Mouse (Mus musculus) lung, postnatal 0 days (tissue): Measurements from ENCODE around the gene Rev3l. TPM values are rescaled to one million over a fixed set of nuclear protein-coding genes. Genes with fewer than 3 reads are reported as not detected.

Source experiments
- ATAC-seq: fragments of 200-750 bp; cut with Nextera tagmentation; 2 replicates; pipeline ENCODE4 v1.8.0; 2017; ENCODE audit warnings: moderate library complexity
- DNase-seq: peaks from one replicate; pipeline ENCODE4 v3.0.0-alpha.2; 2016; ENCODE audit warnings: low spot score
- H3K27ac ChIP-seq: fragments of 300-500 bp; sonication (generic); 2 replicates; pipeline ENCODE4 v1.5.1; 2014; ENCODE audit warnings: antibody characterized with exemption, mild to moderate bottlenecking, low read length, mixed read lengths
- H3K27me3 ChIP-seq: fragments of 300-500 bp; sonication (generic); replicated peaks from 2 replicates; pipeline ENCODE4 v1.6.1; 2014; ENCODE audit warnings: low read length, mixed read lengths; ENCODE audit not compliant: insufficient read depth
- H3K36me3 ChIP-seq: fragments of 300-500 bp; sonication (generic); 2 replicates; pipeline ENCODE4 v1.6.1; 2014; ENCODE audit warnings: low read length, mixed read lengths; ENCODE audit not compliant: insufficient read depth
- H3K4me1 ChIP-seq: fragments of 300-500 bp; sonication (generic); 2 replicates; pipeline ENCODE4 v1.6.1; 2014; ENCODE audit warnings: antibody characterized with exemption, low read depth, low read length, mixed read lengths; ENCODE audit not compliant: insufficient read depth
- H3K4me2 ChIP-seq: fragments of 300-500 bp; sonication (generic); replicated peaks from 2 replicates; pipeline ENCODE4 v1.6.1; 2014; ENCODE audit warnings: low read depth, mild to moderate bottlenecking, low read length, moderate library complexity, mixed read lengths
- H3K4me3 ChIP-seq: fragments of 300-500 bp; sonication (generic); 2 replicates; pipeline ENCODE4 v1.5.1; 2014; ENCODE audit warnings: low read depth, low read length
- H3K9ac ChIP-seq: fragments of 300-500 bp; sonication (generic); replicated peaks from 2 replicates; pipeline ENCODE4 v1.6.1; 2014; ENCODE audit warnings: low read depth, mild to moderate bottlenecking
- H3K9me3 ChIP-seq: fragments of 300-500 bp; sonication (generic); 2 replicates; pipeline ENCODE4 v1.6.1; 2016; ENCODE audit warnings: low read length, mixed read lengths
- CTCF ChIP-seq: IDR thresholded peaks from 2 replicates; pipeline ENCODE4 v1.5.1; 2016; ENCODE audit warnings: antibody characterized with exemption, mild to moderate bottlenecking
- EP300 ChIP-seq: IDR thresholded peaks from 2 replicates; pipeline ENCODE4 v1.6.1; 2016; ENCODE audit warnings: antibody characterized with exemption, mild to moderate bottlenecking, control low read depth
- WGBS: fragments of 180-500 bp; shearing (Covaris S2); extraction: QIAGEN DNeasy Blood & Tissue Kit; methylation state at CpG from one replicate; pipeline ENCODE4 v1.1.7; 2014; 5-methylcytosine and 5-hydroxymethylcytosine counted together
- polyA plus RNA-seq: library from polyadenylated mRNA; unstranded; fragments of >200 nt; fragmentation: Nextera tagmentation; extraction: Ambion mirVana; gene quantifications from 2 replicates; pipeline ENCODE4 v1.2.1, GENCODE M21; 2015

The Rev3l gene
- polyA plus RNA-seq, 1 experiment from 2014 or later: 12.9 TPM

- H3K9ac ChIP-seq: no peak overlapping the region
- H3K4me1 ChIP-seq: peaks cover 6% of the 10 kb centered on the region; the same call in 1 of the 2 replicates
- DNase-seq (no peak), ATAC-seq (no peak)
- peak overlapping the region; percentile 74 for H3K4me3 ChIP-seq
- H3K4me2 ChIP-seq: peak overlapping the region; percentile 64
- no peaks in the 10 kb centered on the region for H3K27me3 ChIP-seq
- peak overlapping the region; percentile 100; the same call in 1 of the 2 replicates for H3K27ac ChIP-seq
- TF ChIP-seq EP300 (no peak), CTCF (no peak)
- WGBS: 11% methylated on average over 10 of the region's 10 CpGs
- H3K9me3 ChIP-seq: no peaks in the 10 kb centered on the region
- no peaks in the 10 kb centered on the region for H3K36me3 ChIP-seq
Measured at GRCm38 (mm10) chr10:39733421-39733930, 1.6 kb downstream of the Rev3l start.

- no peak overlapping the region for H3K9ac ChIP-seq
- H3K27me3 ChIP-seq: no peaks in the 10 kb centered on the region
- peaks cover 6% of the 10 kb centered on the region; the same call in 1 of the 2 replicates for H3K4me1 ChIP-seq
- WGBS: 81% methylated on average over 4 of the region's 4 CpGs
- TF ChIP-seq CTCF (no peak), EP300 (no peak)
- no peaks in the 10 kb centered on the region for H3K9me3 ChIP-seq
- no peak overlapping the region for H3K27ac ChIP-seq
- no peaks in the 10 kb centered on the region for H3K36me3 ChIP-seq
- no peak overlapping the region for H3K4me2 ChIP-seq
- no peak overlapping the region for H3K4me3 ChIP-seq
- ATAC-seq (no peak), DNase-seq (no peak)
Measured at GRCm38 (mm10) chr10:39736187-39736586, 4.3 kb downstream of the Rev3l start.

GRCm38 (mm10) chr10:39742057-39742456 lies 10.1 kb downstream of the Rev3l start:
- TF ChIP-seq EP300: no peak
- Histone ChIP-seq H3K36me3 (no peaks in the 10 kb centered on the region), H3K4me1 (no peaks in the 10 kb centered on the region), H3K4me2 (no peak overlapping the region), H3K9me3 (no peaks in the 10 kb centered on the region), H3K4me3 (no peak overlapping the region), H3K9ac (no peak overlapping the region), H3K27me3 (no peaks in the 10 kb centered on the region), H3K27ac (no peak overlapping the region)
- WGBS: 82% methylated on average over 4 of the region's 4 CpGs
- ATAC-seq (no peak), DNase-seq (no peak)

- DNase-seq (no peak), ATAC-seq (no peak)
- Histone ChIP-seq H3K27me3 (no peaks in the 10 kb centered on the region), H3K4me3 (no peak overlapping the region), H3K27ac (no peak overlapping the region), H3K4me1 (no peaks in the 10 kb centered on the region), H3K4me2 (no peak overlapping the region), H3K9ac (no peak overlapping the region), H3K36me3 (no peaks in the 10 kb centered on the region), H3K9me3 (no peaks in the 10 kb centered on the region)
- no peak for TF ChIP-seq EP300
- TF ChIP-seq CTCF: no peak
- WGBS: 85% methylated on average over 1 of the region's 1 CpGs
Measured at GRCm38 (mm10) chr10:39764752-39765151, 32.8 kb downstream of the Rev3l start.

GRCm38 (mm10) chr10:39766702-39767101 lies 34.8 kb downstream of the Rev3l start:
- ATAC-seq: peak; percentile 33; the same call in 1 of the 2 replicates
- H3K4me2 ChIP-seq: no peak overlapping the region
- no peaks in the 10 kb centered on the region for H3K9me3 ChIP-seq
- H3K36me3 ChIP-seq: no peaks in the 10 kb centered on the region
- H3K4me3 ChIP-seq: no peak overlapping the region
- H3K4me1 ChIP-seq: no peaks in the 10 kb centered on the region
- WGBS: 50% methylated on average over 4 of the region's 4 CpGs
- H3K9ac ChIP-seq: no peak overlapping the region
- TF ChIP-seq CTCF (no peak), EP300 (no peak)
- peak; percentile 51 for DNase-seq
- no peaks in the 10 kb centered on the region for H3K27me3 ChIP-seq
- no peak overlapping the region for H3K27ac ChIP-seq

GRCm38 (mm10) chr10:39772259-39772658 lies 40.3 kb downstream of the Rev3l start:
- Histone ChIP-seq H3K4me1 (peaks cover 3% of the 10 kb centered on the region; the same call in 1 of the 2 replicates), H3K9me3 (no peaks in the 10 kb centered on the region), H3K4me3 (no peak overlapping the region), H3K36me3 (no peaks in the 10 kb centered on the region), H3K9ac (no peak overlapping the region), H3K4me2 (no peak overlapping the region), H3K27ac (no peak overlapping the region), H3K27me3 (no peaks in the 10 kb centered on the region)
- no peak for ATAC-seq
- 51% methylated on average over 2 of the region's 2 CpGs for WGBS
- DNase-seq: no peak
- TF ChIP-seq EP300 (no peak), CTCF (no peak)
